Mouse (Mus musculus): ENCODE data around the gene Jph4.

Jph4 gene

GRCm38 (mm10) chr14:55096573-55097087 is 20.1 kb downstream of the Jph4 start:
- DNase-seq (ENCODE audit: extremely low spot score, low read depth, low spot score): no peak

- DNase-seq (ENCODE audit: extremely low spot score, low read depth, low spot score): no peak
Measured at GRCm38 (mm10) chr14:55095671-55096070, 21.1 kb downstream of the Jph4 start.

- no peak for DNase-seq (ENCODE audit: extremely low spot score, low read depth, low spot score)
Measured at GRCm38 (mm10) chr14:55095263-55095662, 21.5 kb downstream of the Jph4 start.

- no peak for DNase-seq (ENCODE audit: extremely low spot score, low read depth, low spot score)
Measured at GRCm38 (mm10) chr14:55094704-55095231, 22.0 kb downstream of the Jph4 start, which contains the start of gene Thtpa. Gene Thtpa (plus strand): TSS chr14:55094784.

GRCm38 (mm10) chr14:55093927-55094326 is 22.8 kb downstream of the Jph4 start:
- DNase-seq (ENCODE audit: extremely low spot score, low read depth, low spot score): no peak

- DNase-seq (ENCODE audit: extremely low spot score, low read depth, low spot score): peak; percentile 63
Measured at GRCm38 (mm10) chr14:55092011-55092577, 24.6 kb downstream of the Jph4 start, which contains the start of gene Zfhx2. Gene Zfhx2 (minus strand): TSS chr14:55092324.

GRCm38 (mm10) chr14:55091209-55091865 is 25.4 kb downstream of the Jph4 start:
- no peak for DNase-seq (ENCODE audit: extremely low spot score, low read depth, low spot score)

GRCm38 (mm10) chr14:55089199-55089947 is 27.4 kb downstream of the Jph4 start:
- DNase-seq (ENCODE audit: extremely low spot score, low read depth, low spot score): no peak

GRCm38 (mm10) chr14:55086009-55086514 is 30.7 kb downstream of the Jph4 start:
- no peak for DNase-seq (ENCODE audit: extremely low spot score, low read depth, low spot score)

- DNase-seq (ENCODE audit: extremely low spot score, low read depth, low spot score): no peak
Measured at GRCm38 (mm10) chr14:55085324-55086008, 31.3 kb downstream of the Jph4 start.

- no peak for DNase-seq (ENCODE audit: extremely low spot score, low read depth, low spot score)
Measured at GRCm38 (mm10) chr14:55083481-55083880, 33.3 kb downstream of the Jph4 start.

GRCm38 (mm10) chr14:55081105-55081504 is 35.6 kb downstream of the Jph4 start:
- no peak for DNase-seq (ENCODE audit: extremely low spot score, low read depth, low spot score)

- peak; percentile 60 for DNase-seq (ENCODE audit: extremely low spot score, low read depth, low spot score)
Measured at GRCm38 (mm10) chr14:55079214-55079970, 37.3 kb downstream of the Jph4 start.

- no peak for DNase-seq (ENCODE audit: extremely low spot score, low read depth, low spot score)
Measured at GRCm38 (mm10) chr14:55078366-55078989, 38.3 kb downstream of the Jph4 start.

GRCm38 (mm10) chr14:55077481-55078365 is 39.0 kb downstream of the Jph4 start:
- no peak for DNase-seq (ENCODE audit: extremely low spot score, low read depth, low spot score)

- no peak for DNase-seq (ENCODE audit: extremely low spot score, low read depth, low spot score)
Measured at GRCm38 (mm10) chr14:55076956-55077355, 39.8 kb downstream of the Jph4 start.

- no peak for DNase-seq (ENCODE audit: extremely low spot score, low read depth, low spot score)
Measured at GRCm38 (mm10) chr14:55076224-55076623, 40.5 kb downstream of the Jph4 start.

GRCm38 (mm10) chr14:55074416-55074815 is 42.3 kb downstream of the Jph4 start:
- DNase-seq (ENCODE audit: extremely low spot score, low read depth, low spot score): no peak

GRCm38 (mm10) chr14:55071756-55072155 is 45.0 kb downstream of the Jph4 start:
- no peak for DNase-seq (ENCODE audit: extremely low spot score, low read depth, low spot score)
